Mouse (Mus musculus): ENCODE measurements around the gene Cdnf. TPM values are rescaled to one million over a fixed set of nuclear protein-coding genes. Genes with fewer than 3 reads are reported as not detected.

Cdnf gene
- polyA plus RNA-seq (2012; rRNA removed): 0.34 and 0.73 TPM in 2 replicates
- 0.08 and 0.32 TPM in 2 replicates for polyA plus RNA-seq (2014; fragmentation: Nextera tagmentation; extraction: Ambion mirVana)

DNA sequence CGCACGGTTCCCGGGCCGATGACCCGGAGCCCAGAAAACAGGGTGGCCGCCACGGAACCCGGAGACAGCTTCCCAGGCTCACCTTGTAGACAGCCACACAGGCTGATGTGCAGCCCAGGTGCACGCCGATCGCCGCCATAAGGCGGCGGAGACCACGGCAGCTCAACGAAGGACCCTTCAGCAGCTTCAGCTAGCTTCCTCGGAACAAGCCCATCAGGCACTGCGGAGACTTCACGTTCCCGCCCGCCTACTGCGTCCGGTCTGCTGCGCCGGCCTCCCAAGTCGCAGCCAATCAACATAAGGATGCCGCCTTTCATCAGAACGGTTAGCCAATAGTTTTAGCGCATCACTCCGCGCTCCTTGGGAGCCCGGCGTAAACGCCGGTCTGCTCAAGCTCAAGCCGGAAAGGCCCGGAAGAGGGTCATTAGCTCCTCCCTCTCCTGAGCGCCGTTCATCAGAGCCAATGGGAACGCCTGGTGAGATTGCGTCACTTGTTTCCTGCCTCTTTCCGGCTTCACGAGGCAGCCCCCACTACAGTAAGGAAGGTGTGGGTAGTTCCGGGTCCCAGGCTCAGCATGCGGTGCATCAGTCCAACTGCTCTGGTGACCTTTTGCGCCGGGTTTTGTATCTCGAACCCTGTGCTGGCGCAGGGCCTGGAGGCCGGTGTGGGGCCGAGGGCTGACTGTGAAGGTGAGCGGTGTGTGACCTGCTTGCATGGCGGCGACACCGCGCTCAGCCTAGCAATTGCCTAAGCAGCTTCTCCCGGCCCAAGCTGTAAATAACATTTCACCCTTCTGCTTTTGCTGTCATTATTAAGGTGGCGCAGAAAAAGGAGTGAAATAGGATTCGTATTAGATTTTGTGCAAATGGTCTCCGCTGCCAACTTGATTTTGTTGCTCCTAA, at the start of gene Cdnf, which contains the start of the genes Gm45902 and Hspa14:
TSS of gene Cdnf (plus strand) at position 479 of the 903 bp plus-strand sequence.
TSS of gene Gm45902 (minus strand) at position 239 of the 903 bp plus-strand sequence.
TSS of gene Hspa14 (minus strand) at position 263 of the 903 bp plus-strand sequence.
- H3K27me3 ChIP-seq (ENCODE audit: control insufficient read depth, insufficient read depth, low read length): no peaks in the 10 kb centered on the region
- H3K9me3 ChIP-seq (ENCODE audit: control insufficient read depth, low read length): no peaks in the 10 kb centered on the region
- ATAC-seq (ENCODE audit: low FRiP score, low read depth) (peak; percentile 100), DNase-seq (ENCODE audit: low spot score) (peak; percentile 100)
- peak within 1 kb of the TSS; percentile 64 for H3K4me2 ChIP-seq (replicated peaks; ENCODE audit: low read depth, low read length, severe bottlenecking)
- peaks cover 6% of the 10 kb centered on the region for H3K4me1 ChIP-seq (ENCODE audit: control insufficient read depth, insufficient read depth, low read length)
- under 1% methylated on average over 60 of the region's 60 CpGs for WGBS
- H3K36me3 ChIP-seq (ENCODE audit: control insufficient read depth, insufficient read depth, low read length): peaks cover 26% of the 10 kb centered on the region
- H3K9ac ChIP-seq (ENCODE audit: low read depth, low read length, severe bottlenecking): peak within 1 kb of the TSS; percentile 77
- TF ChIP-seq POLR2A (IDR thresholded peaks at IDR 0.05; ENCODE audit: borderline replicate concordance, extremely low read depth, insufficient read depth, insufficient read length): peak; percentile 87; the same call in 1 of the 2 replicates
- H3K27ac ChIP-seq (replicated peaks; ENCODE audit: low read depth, low read length): peak within 1 kb of the TSS; percentile 79
- H3K4me3 ChIP-seq (replicated peaks; ENCODE audit: low read length): peak within 1 kb of the TSS; percentile 71

DNA sequence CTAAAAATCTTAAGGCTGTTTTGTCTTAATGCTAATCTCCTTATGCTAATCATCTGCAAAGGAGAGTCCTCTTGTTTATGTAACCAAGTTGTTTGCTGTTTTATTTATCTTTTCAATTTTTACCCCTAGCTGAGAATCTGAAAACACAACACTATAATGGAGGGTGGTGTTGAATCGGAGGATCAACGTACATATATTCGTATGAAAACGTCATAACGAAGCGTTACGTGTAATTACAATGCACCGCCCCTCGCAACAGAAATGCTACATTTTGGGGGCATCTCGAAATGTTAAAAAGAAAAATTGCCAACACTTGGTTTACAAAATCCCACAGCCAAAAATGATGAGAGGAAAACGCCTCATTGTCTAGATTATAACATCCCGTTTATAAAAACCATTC, 38.9 kb upstream of the Cdnf start:
- no peak for ATAC-seq (ENCODE audit: low FRiP score, low read depth)
- no peaks in the 10 kb centered on the region for H3K27me3 ChIP-seq (ENCODE audit: control insufficient read depth, insufficient read depth, low read length)
- H3K4me2 ChIP-seq (replicated peaks; ENCODE audit: low read depth, low read length, severe bottlenecking): peak overlapping the region; percentile 68
- H3K4me1 ChIP-seq (ENCODE audit: control insufficient read depth, insufficient read depth, low read length): peaks cover 12% of the 10 kb centered on the region
- peak overlapping the region; percentile 74 for H3K9ac ChIP-seq (ENCODE audit: low read depth, low read length, severe bottlenecking)
- no peaks in the 10 kb centered on the region for H3K9me3 ChIP-seq (ENCODE audit: control insufficient read depth, low read length)
- H3K27ac ChIP-seq (replicated peaks; ENCODE audit: low read depth, low read length): peak overlapping the region; percentile 90
- DNase-seq (ENCODE audit: low spot score): no peak
- no peaks in the 10 kb centered on the region; the same call in 1 of the 2 replicates for H3K36me3 ChIP-seq (ENCODE audit: control insufficient read depth, insufficient read depth, low read length)
- under 1% methylated on average over 12 of the region's 12 CpGs for WGBS
- no peak for TF ChIP-seq POLR2A (IDR thresholded peaks at IDR 0.05; ENCODE audit: borderline replicate concordance, extremely low read depth, insufficient read depth, insufficient read length)
- peak overlapping the region; percentile 97 for H3K4me3 ChIP-seq (replicated peaks; ENCODE audit: low read length)

DNA sequence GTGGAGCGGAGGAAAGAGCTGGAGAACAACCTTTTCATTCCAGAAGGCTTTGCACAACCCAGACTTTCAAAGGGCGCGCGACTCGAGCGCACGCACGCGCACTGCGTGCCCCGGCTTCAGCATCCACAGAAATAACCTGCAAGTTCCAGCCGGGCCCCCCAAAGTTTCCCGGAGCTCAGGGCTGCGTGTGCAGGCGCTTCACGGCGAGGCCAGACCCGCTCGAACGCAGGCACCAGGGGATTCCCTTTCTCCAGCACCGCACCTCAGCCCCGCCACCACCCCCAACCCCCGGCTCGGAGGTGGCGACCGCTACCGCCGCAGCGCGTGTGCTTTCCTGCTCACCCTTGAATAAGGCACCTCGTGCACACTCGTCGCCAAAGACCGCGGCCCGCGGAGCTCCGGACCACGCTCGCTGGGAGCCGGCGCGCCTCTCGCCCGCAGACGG, 38.4 kb upstream of the Cdnf start:
- H3K27me3 ChIP-seq (ENCODE audit: control insufficient read depth, insufficient read depth, low read length): no peaks in the 10 kb centered on the region
- H3K36me3 ChIP-seq (ENCODE audit: control insufficient read depth, insufficient read depth, low read length): no peaks in the 10 kb centered on the region; the same call in 1 of the 2 replicates
- no peaks in the 10 kb centered on the region for H3K9me3 ChIP-seq (ENCODE audit: control insufficient read depth, low read length)
- DNase-seq (ENCODE audit: low spot score) (peak; percentile 41), ATAC-seq (ENCODE audit: low FRiP score, low read depth) (peak; percentile 62)
- no peak; the same call in 1 of the 2 replicates for TF ChIP-seq POLR2A (IDR thresholded peaks at IDR 0.05; ENCODE audit: borderline replicate concordance, extremely low read depth, insufficient read depth, insufficient read length)
- peak overlapping the region; percentile 68 for H3K4me2 ChIP-seq (replicated peaks; ENCODE audit: low read depth, low read length, severe bottlenecking)
- peak overlapping the region; percentile 97 for H3K4me3 ChIP-seq (replicated peaks; ENCODE audit: low read length)
- WGBS: under 1% methylated on average over 44 of the region's 46 CpGs
- peak overlapping the region; percentile 74 for H3K9ac ChIP-seq (ENCODE audit: low read depth, low read length, severe bottlenecking)
- peaks cover 12% of the 10 kb centered on the region for H3K4me1 ChIP-seq (ENCODE audit: control insufficient read depth, insufficient read depth, low read length)
- H3K27ac ChIP-seq (replicated peaks; ENCODE audit: low read depth, low read length): peak overlapping the region; percentile 90

DNA sequence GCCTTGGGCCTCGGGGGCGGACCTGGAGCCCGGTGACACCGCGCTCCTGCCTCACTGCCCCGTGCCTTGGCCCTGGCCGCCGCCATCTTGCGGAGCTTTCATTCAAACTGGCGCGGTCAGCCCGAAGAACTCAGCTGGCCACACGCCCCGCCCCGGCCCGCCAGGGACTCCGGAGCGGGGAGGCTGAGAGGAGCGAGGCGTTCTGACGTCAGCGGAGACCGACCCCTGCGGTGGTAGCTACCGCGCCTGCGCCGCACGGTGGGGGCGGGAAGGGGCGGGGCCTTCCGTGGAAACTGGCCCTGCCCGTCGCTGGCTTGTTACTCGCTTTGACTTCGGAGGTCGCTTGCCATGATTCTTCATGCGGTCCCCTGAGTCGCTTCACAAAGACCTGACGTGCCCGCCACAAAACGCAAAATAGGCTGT, 38.0 kb upstream of the Cdnf start, which contains the start of gene Suv39h2:
TSS of gene Suv39h2 (minus strand) at position 171 of the 423 bp plus-strand sequence.
- peak within 1 kb of the TSS; percentile 68 for H3K4me2 ChIP-seq (replicated peaks; ENCODE audit: low read depth, low read length, severe bottlenecking)
- under 1% methylated on average over 38 of the region's 42 CpGs for WGBS
- peak within 1 kb of the TSS; percentile 97 for H3K4me3 ChIP-seq (replicated peaks; ENCODE audit: low read length)
- no peaks in the 10 kb centered on the region for H3K27me3 ChIP-seq (ENCODE audit: control insufficient read depth, insufficient read depth, low read length)
- H3K4me1 ChIP-seq (ENCODE audit: control insufficient read depth, insufficient read depth, low read length): peaks cover 12% of the 10 kb centered on the region
- no peaks in the 10 kb centered on the region; the same call in 1 of the 2 replicates for H3K36me3 ChIP-seq (ENCODE audit: control insufficient read depth, insufficient read depth, low read length)
- peak within 1 kb of the TSS; percentile 90 for H3K27ac ChIP-seq (replicated peaks; ENCODE audit: low read depth, low read length)
- H3K9ac ChIP-seq (ENCODE audit: low read depth, low read length, severe bottlenecking): peak within 1 kb of the TSS; percentile 74
- DNase-seq (ENCODE audit: low spot score) (peak; percentile 98), ATAC-seq (ENCODE audit: low FRiP score, low read depth) (peak; percentile 98)
- TF ChIP-seq POLR2A (IDR thresholded peaks at IDR 0.05; ENCODE audit: borderline replicate concordance, extremely low read depth, insufficient read depth, insufficient read length): peak; percentile 77; the same call in 1 of the 2 replicates
- H3K9me3 ChIP-seq (ENCODE audit: control insufficient read depth, low read length): no peaks in the 10 kb centered on the region

DNA sequence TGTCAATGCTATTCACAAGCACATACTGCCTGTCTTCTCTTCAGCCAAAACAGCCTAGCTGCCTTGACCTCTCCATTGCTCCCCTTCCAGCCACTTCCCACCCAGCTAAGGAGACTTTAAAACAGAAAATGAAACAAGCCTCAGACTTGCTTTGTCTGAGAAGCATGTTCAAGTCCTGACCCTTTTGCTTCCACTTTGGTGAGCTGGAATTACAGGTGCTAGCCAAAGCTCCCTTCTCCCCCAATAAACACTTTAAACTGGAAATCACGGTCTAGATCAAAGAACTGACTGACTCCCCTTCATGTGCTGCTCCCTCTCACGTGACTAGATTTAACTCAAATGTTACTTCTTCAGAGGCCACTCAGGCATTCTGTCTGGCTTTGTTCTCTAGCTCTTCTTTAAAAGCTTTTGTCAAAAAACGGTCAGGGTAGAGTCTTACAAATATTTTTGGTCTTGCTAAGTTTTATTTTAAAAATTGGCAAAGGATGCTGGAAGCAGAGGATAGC, 37.0 kb upstream of the Cdnf start:
- DNase-seq (ENCODE audit: low spot score): no peak
- ATAC-seq (ENCODE audit: low FRiP score, low read depth): no peak

More for the DNA sequence above, 37.0 kb upstream of the Cdnf start:
- no peaks in the 10 kb centered on the region for H3K9me3 ChIP-seq (ENCODE audit: control insufficient read depth, low read length)
- TF ChIP-seq POLR2A (IDR thresholded peaks at IDR 0.05; ENCODE audit: borderline replicate concordance, extremely low read depth, insufficient read depth, insufficient read length): no peak
- no peak overlapping the region for H3K4me3 ChIP-seq (replicated peaks; ENCODE audit: low read length)
- peaks cover 12% of the 10 kb centered on the region for H3K4me1 ChIP-seq (ENCODE audit: control insufficient read depth, insufficient read depth, low read length)
- H3K9ac ChIP-seq (ENCODE audit: low read depth, low read length, severe bottlenecking): no peak overlapping the region
- H3K27ac ChIP-seq (replicated peaks; ENCODE audit: low read depth, low read length): no peak overlapping the region
- no peaks in the 10 kb centered on the region; the same call in 1 of the 2 replicates for H3K36me3 ChIP-seq (ENCODE audit: control insufficient read depth, insufficient read depth, low read length)
- peak overlapping the region; percentile 68; the same call in 1 of the 2 replicates for H3K4me2 ChIP-seq (replicated peaks; ENCODE audit: low read depth, low read length, severe bottlenecking)
- 44% methylated on average over 3 of the region's 3 CpGs for WGBS
- H3K27me3 ChIP-seq (ENCODE audit: control insufficient read depth, insufficient read depth, low read length): no peaks in the 10 kb centered on the region
